Mouse (Mus musculus): ENCODE data around the gene Wfdc17.
A peak's percentile ranks its signal among the peaks of the same experiment; 100 is the strongest.

Wfdc17 gene

GRCm38 (mm10) chr11:83740443-83740991 lies 36.7 kb downstream of the Wfdc17 start:
- DNase-seq (ENCODE audit: low spot score): no peak

- DNase-seq (ENCODE audit: low spot score): no peak
These were observed 38.0 kb downstream of the Wfdc17 start for GRCm38 (mm10) chr11:83741841-83742240.

- no peak for DNase-seq (ENCODE audit: low spot score)
These were observed 39.1 kb downstream of the Wfdc17 start for GRCm38 (mm10) chr11:83742731-83743355.

GRCm38 (mm10) chr11:83743525-83743924 lies 39.7 kb downstream of the Wfdc17 start:
- no peak for DNase-seq (ENCODE audit: low spot score)

DNA sequence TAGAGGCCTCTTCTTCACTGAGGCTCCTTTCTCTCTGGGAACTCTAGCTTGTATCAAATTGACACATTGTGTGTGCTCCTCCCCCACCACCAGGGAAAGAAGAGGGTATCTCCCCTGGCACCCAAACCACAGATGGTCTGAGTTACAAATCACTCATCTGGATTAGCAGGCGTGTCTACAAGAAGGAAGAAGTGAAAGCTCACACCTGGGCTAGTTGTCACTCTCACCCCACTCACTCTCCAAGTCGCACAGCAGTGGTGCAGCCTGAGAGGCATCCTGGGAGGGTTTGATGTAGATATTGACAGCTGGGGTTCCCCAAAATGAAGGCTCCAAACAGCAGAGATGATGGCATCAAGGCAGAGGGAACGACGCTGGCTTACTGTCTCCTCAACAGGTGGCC lies 42.4 kb downstream of the Wfdc17 start:
- no peak for DNase-seq (ENCODE audit: low spot score)

DNA sequence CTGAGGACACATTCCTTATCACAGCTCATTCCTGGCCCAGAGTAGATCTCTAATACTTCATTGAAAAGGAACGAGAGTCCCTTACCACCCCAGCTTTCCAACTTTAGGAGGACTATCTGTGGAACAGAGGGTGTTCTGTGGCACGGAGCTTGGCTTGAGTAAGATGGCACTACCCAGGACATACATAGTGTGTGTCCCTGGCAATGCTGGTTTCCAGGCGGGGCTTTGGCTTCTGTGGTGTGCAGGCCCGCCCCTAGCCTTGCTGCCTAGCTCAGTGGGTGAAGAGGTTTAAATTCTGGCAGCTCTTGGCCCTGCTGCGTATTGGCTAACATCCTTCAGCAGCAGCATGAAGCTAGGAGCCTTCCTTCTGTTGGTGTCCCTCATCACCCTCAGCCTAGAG lies 42.9 kb downstream of the Wfdc17 start, which contains the start of gene Wfdc21:
Wfdc21 (plus strand) TSS at position 260 of the 400 bp plus-strand sequence.
- no peak for DNase-seq (ENCODE audit: low spot score)

DNA sequence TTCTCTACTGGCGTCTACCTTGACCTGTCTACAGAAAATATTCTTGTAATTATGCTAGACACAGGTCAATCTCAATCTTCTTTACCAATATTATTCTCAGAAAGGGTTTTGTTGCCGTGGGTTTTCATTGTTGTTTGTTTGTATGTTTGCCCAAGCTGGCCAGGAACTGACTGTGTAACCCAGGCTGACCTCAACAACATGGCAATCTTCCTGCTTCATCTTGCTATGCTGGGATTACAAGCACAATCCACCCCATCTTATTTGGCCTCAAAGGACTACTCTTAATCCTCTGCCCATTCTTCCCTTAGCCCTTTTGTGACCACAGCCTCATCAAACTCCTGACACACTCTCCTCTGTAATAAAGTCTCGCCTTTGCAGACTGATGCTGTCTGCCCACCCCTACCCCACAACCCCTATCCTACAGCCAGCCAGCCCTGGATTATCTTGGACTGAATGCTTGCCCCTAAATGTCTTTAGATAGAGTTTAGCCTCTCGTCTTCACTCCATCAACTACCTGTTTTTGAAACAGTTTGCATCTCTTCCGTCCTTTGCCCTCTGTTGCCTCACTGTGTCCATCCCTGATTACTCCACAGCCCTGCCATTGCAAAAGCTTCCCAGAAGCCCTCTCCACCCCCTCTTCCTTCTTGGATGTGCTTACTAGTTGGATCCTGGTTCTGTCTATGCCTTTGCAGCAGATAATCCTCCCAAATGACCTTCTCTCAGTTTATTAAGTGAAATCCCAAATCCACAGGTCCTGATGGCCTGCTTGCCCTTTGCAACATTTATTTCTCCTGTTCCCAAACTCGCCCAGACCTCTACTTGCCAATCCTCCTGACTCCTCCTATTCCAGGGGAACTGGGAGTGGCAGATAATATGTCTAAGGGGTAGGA lies 43.8 kb downstream of the Wfdc17 start:
- DNase-seq (ENCODE audit: low spot score): no peak

- peak; percentile 90 for DNase-seq (ENCODE audit: low spot score)
These were observed 49.9 kb downstream of the Wfdc17 start, which contains the start of gene Heatr6 for GRCm38 (mm10) chr11:83753581-83754181. Gene Heatr6, plus strand, starts transcription at chr11:83753696.

- DNase-seq (ENCODE audit: low spot score): no peak
These were observed 50.4 kb downstream of the Wfdc17 start for GRCm38 (mm10) chr11:83754227-83754626.

Data from yolk sac, embryonic 10.5 days (tissue).